Mouse (Mus musculus): Measurements from ENCODE around the gene Rgs3.

Gene Rgs3

GRCm38 (mm10) chr4:62729941-62730340 is 170.3 kb downstream of the Rgs3 start:
- no peak for DNase-seq

- DNase-seq: no peak
These were observed 171.2 kb downstream of the Rgs3 start for GRCm38 (mm10) chr4:62730861-62731260.

- DNase-seq: no peak
These were observed 171.9 kb downstream of the Rgs3 start for GRCm38 (mm10) chr4:62731531-62732063.

- peak in 1 of 2 experiments; percentile 57 for DNase-seq
These were observed 172.4 kb downstream of the Rgs3 start for GRCm38 (mm10) chr4:62732096-62732495.

- DNase-seq: peak; percentile 58 to 75
These were observed 173.2 kb downstream of the Rgs3 start for GRCm38 (mm10) chr4:62732840-62733239.

- DNase-seq: no peak
These were observed 174.3 kb downstream of the Rgs3 start for GRCm38 (mm10) chr4:62733938-62734337.

- DNase-seq: no peak
These were observed 175.6 kb downstream of the Rgs3 start for GRCm38 (mm10) chr4:62735291-62735690.

- peak in 1 of 2 experiments; percentile 37 for DNase-seq
These were observed 176.2 kb downstream of the Rgs3 start for GRCm38 (mm10) chr4:62735878-62736277.

- peak in 1 of 2 experiments; percentile 59 for DNase-seq
These were observed 176.8 kb downstream of the Rgs3 start for GRCm38 (mm10) chr4:62736421-62736820.

GRCm38 (mm10) chr4:62736904-62737303 is 177.3 kb downstream of the Rgs3 start:
- peak in 1 of 2 experiments; percentile 36 for DNase-seq

GRCm38 (mm10) chr4:62737983-62738695 is 178.5 kb downstream of the Rgs3 start:
- peak; percentile 87 to 91 for DNase-seq

GRCm38 (mm10) chr4:62738996-62739395 is 179.3 kb downstream of the Rgs3 start:
- no peak for DNase-seq

GRCm38 (mm10) chr4:62739591-62739990 is 179.9 kb downstream of the Rgs3 start:
- no peak for DNase-seq

- no peak for DNase-seq
These were observed 180.8 kb downstream of the Rgs3 start for GRCm38 (mm10) chr4:62740282-62741054.

GRCm38 (mm10) chr4:62741055-62741453 is 181.4 kb downstream of the Rgs3 start:
- no peak for DNase-seq

GRCm38 (mm10) chr4:62741601-62742000 is 182.0 kb downstream of the Rgs3 start:
- DNase-seq: peak in 1 of 2 experiments; percentile 52

GRCm38 (mm10) chr4:62742885-62743760 is 183.5 kb downstream of the Rgs3 start:
- DNase-seq: peak in 1 of 2 experiments; percentile 34

GRCm38 (mm10) chr4:62744534-62744956 is 184.9 kb downstream of the Rgs3 start:
- DNase-seq: no peak

- DNase-seq: no peak
These were observed 185.5 kb downstream of the Rgs3 start for GRCm38 (mm10) chr4:62744985-62745638.
